Mouse (Mus musculus): Measurements from ENCODE around the gene Rora. TPM values are rescaled to one million over a fixed set of nuclear protein-coding genes. Genes with fewer than 3 reads are reported as not detected.

Gene Rora
- polyA plus RNA-seq, 1 experiment, result 4.7 TPM

GRCm38 (mm10) chr9:69126595-69126994, 473.0 kb downstream of the Rora start:
- no peak for DNase-seq
- no peak overlapping the region for H3K4me3 ChIP-seq (ENCODE audit: control insufficient read depth, insufficient read depth, low read length)
- H3K27me3 ChIP-seq (ENCODE audit: control insufficient read depth, insufficient read depth, low read length), result no peaks in the 10 kb centered on the region
- no peak for TF ChIP-seq CTCF (IDR thresholded peaks at IDR 0.05; ENCODE audit: borderline replicate concordance, control insufficient read depth, extremely low read depth, insufficient read depth, low read length, poor library complexity)
- no peak for TF ChIP-seq POLR2A (IDR thresholded peaks at IDR 0.05; ENCODE audit: control insufficient read depth, extremely low read depth, insufficient read depth, low read length, poor library complexity)
- no peak overlapping the region for H3K27ac ChIP-seq (ENCODE audit: control insufficient read depth, insufficient read depth, low read length)
- H3K4me1 ChIP-seq (replicated peaks; ENCODE audit: control insufficient read depth, insufficient read depth, low read length), result peaks cover 8% of the 10 kb centered on the region
- H3K36me3 ChIP-seq (ENCODE audit: control insufficient read depth, insufficient read depth, low read length), result no peaks in the 10 kb centered on the region
- WGBS, result 98% methylated on average over 2 of the region's 2 CpGs

- no peak overlapping the region for H3K27ac ChIP-seq (ENCODE audit: control insufficient read depth, insufficient read depth, low read length)
- H3K4me3 ChIP-seq (ENCODE audit: control insufficient read depth, insufficient read depth, low read length), result no peak overlapping the region
- no peak for DNase-seq
These were observed 474.7 kb downstream of the Rora start for GRCm38 (mm10) chr9:69128335-69128734.

GRCm38 (mm10) chr9:69132995-69133394, 479.4 kb downstream of the Rora start:
- no peak for DNase-seq
- Histone ChIP-seq H3K4me1 (replicated peaks; ENCODE audit: control insufficient read depth, insufficient read depth, low read length) (no peaks in the 10 kb centered on the region), H3K36me3 (ENCODE audit: control insufficient read depth, insufficient read depth, low read length) (no peaks in the 10 kb centered on the region), H3K27ac (ENCODE audit: control insufficient read depth, insufficient read depth, low read length) (no peak overlapping the region), H3K27me3 (ENCODE audit: control insufficient read depth, insufficient read depth, low read length) (no peaks in the 10 kb centered on the region), H3K4me3 (ENCODE audit: control insufficient read depth, insufficient read depth, low read length) (no peak overlapping the region)
- TF ChIP-seq POLR2A (IDR thresholded peaks at IDR 0.05; ENCODE audit: control insufficient read depth, extremely low read depth, insufficient read depth, low read length, poor library complexity), result no peak
- TF ChIP-seq CTCF (IDR thresholded peaks at IDR 0.05; ENCODE audit: borderline replicate concordance, control insufficient read depth, extremely low read depth, insufficient read depth, low read length, poor library complexity), result no peak
- WGBS, result 92% methylated on average over 6 of the region's 6 CpGs

More at GRCm38 (mm10) chr9:69128335-69128734, 474.7 kb downstream of the Rora start:
- H3K27me3 ChIP-seq (ENCODE audit: control insufficient read depth, insufficient read depth, low read length), result no peaks in the 10 kb centered on the region
- TF ChIP-seq POLR2A (IDR thresholded peaks at IDR 0.05; ENCODE audit: control insufficient read depth, extremely low read depth, insufficient read depth, low read length, poor library complexity), result no peak
- no peak for TF ChIP-seq CTCF (IDR thresholded peaks at IDR 0.05; ENCODE audit: borderline replicate concordance, control insufficient read depth, extremely low read depth, insufficient read depth, low read length, poor library complexity)
- H3K4me1 ChIP-seq (replicated peaks; ENCODE audit: control insufficient read depth, insufficient read depth, low read length), result peaks cover 8% of the 10 kb centered on the region
- WGBS, result 95% methylated on average over 6 of the region's 6 CpGs
- H3K36me3 ChIP-seq (ENCODE audit: control insufficient read depth, insufficient read depth, low read length), result no peaks in the 10 kb centered on the region

GRCm38 (mm10) chr9:69133696-69134095, 480.1 kb downstream of the Rora start:
- H3K27me3 ChIP-seq (ENCODE audit: control insufficient read depth, insufficient read depth, low read length), result no peaks in the 10 kb centered on the region
- no peaks in the 10 kb centered on the region for H3K4me1 ChIP-seq (replicated peaks; ENCODE audit: control insufficient read depth, insufficient read depth, low read length)
- H3K4me3 ChIP-seq (ENCODE audit: control insufficient read depth, insufficient read depth, low read length), result no peak overlapping the region
- TF ChIP-seq POLR2A (IDR thresholded peaks at IDR 0.05; ENCODE audit: control insufficient read depth, extremely low read depth, insufficient read depth, low read length, poor library complexity) (no peak), CTCF (IDR thresholded peaks at IDR 0.05; ENCODE audit: borderline replicate concordance, control insufficient read depth, extremely low read depth, insufficient read depth, low read length, poor library complexity) (no peak)
- DNase-seq, result no peak
- no peaks in the 10 kb centered on the region for H3K36me3 ChIP-seq (ENCODE audit: control insufficient read depth, insufficient read depth, low read length)
- 96% methylated on average over 7 of the region's 7 CpGs for WGBS
- H3K27ac ChIP-seq (ENCODE audit: control insufficient read depth, insufficient read depth, low read length), result no peak overlapping the region

GRCm38 (mm10) chr9:69134604-69135003, 481.0 kb downstream of the Rora start:
- Histone ChIP-seq H3K27me3 (ENCODE audit: control insufficient read depth, insufficient read depth, low read length) (no peaks in the 10 kb centered on the region), H3K4me3 (ENCODE audit: control insufficient read depth, insufficient read depth, low read length) (no peak overlapping the region), H3K4me1 (replicated peaks; ENCODE audit: control insufficient read depth, insufficient read depth, low read length) (no peaks in the 10 kb centered on the region), H3K27ac (ENCODE audit: control insufficient read depth, insufficient read depth, low read length) (no peak overlapping the region), H3K36me3 (ENCODE audit: control insufficient read depth, insufficient read depth, low read length) (no peaks in the 10 kb centered on the region)
- 93% methylated on average over 9 of the region's 9 CpGs for WGBS
- no peak for TF ChIP-seq POLR2A (IDR thresholded peaks at IDR 0.05; ENCODE audit: control insufficient read depth, extremely low read depth, insufficient read depth, low read length, poor library complexity)
- TF ChIP-seq CTCF (IDR thresholded peaks at IDR 0.05; ENCODE audit: borderline replicate concordance, control insufficient read depth, extremely low read depth, insufficient read depth, low read length, poor library complexity), result no peak
- DNase-seq, result no peak

- Histone ChIP-seq H3K27ac (ENCODE audit: control insufficient read depth, insufficient read depth, low read length) (no peak overlapping the region), H3K36me3 (ENCODE audit: control insufficient read depth, insufficient read depth, low read length) (no peaks in the 10 kb centered on the region), H3K4me3 (ENCODE audit: control insufficient read depth, insufficient read depth, low read length) (no peak overlapping the region), H3K4me1 (replicated peaks; ENCODE audit: control insufficient read depth, insufficient read depth, low read length) (no peaks in the 10 kb centered on the region), H3K27me3 (ENCODE audit: control insufficient read depth, insufficient read depth, low read length) (no peaks in the 10 kb centered on the region)
- TF ChIP-seq CTCF (IDR thresholded peaks at IDR 0.05; ENCODE audit: borderline replicate concordance, control insufficient read depth, extremely low read depth, insufficient read depth, low read length, poor library complexity) (no peak), POLR2A (IDR thresholded peaks at IDR 0.05; ENCODE audit: control insufficient read depth, extremely low read depth, insufficient read depth, low read length, poor library complexity) (no peak)
- 95% methylated on average over 5 of the region's 5 CpGs for WGBS
- no peak for DNase-seq
These were observed 483.2 kb downstream of the Rora start for GRCm38 (mm10) chr9:69136821-69137220.

- Histone ChIP-seq H3K27ac (ENCODE audit: control insufficient read depth, insufficient read depth, low read length) (no peak overlapping the region), H3K4me3 (ENCODE audit: control insufficient read depth, insufficient read depth, low read length) (no peak overlapping the region), H3K4me1 (replicated peaks; ENCODE audit: control insufficient read depth, insufficient read depth, low read length) (no peaks in the 10 kb centered on the region), H3K27me3 (ENCODE audit: control insufficient read depth, insufficient read depth, low read length) (no peaks in the 10 kb centered on the region), H3K36me3 (ENCODE audit: control insufficient read depth, insufficient read depth, low read length) (no peaks in the 10 kb centered on the region)
- no peak for DNase-seq
- TF ChIP-seq POLR2A (IDR thresholded peaks at IDR 0.05; ENCODE audit: control insufficient read depth, extremely low read depth, insufficient read depth, low read length, poor library complexity) (no peak), CTCF (IDR thresholded peaks at IDR 0.05; ENCODE audit: borderline replicate concordance, control insufficient read depth, extremely low read depth, insufficient read depth, low read length, poor library complexity) (no peak)
- 90% methylated on average over 10 of the region's 10 CpGs for WGBS
These were observed 483.8 kb downstream of the Rora start for GRCm38 (mm10) chr9:69137398-69137797.

Data from thymus, adult 2 months (tissue).